24 mouse cellular contexts compared by ENCODE assay signal in the genomic region with DNA sequence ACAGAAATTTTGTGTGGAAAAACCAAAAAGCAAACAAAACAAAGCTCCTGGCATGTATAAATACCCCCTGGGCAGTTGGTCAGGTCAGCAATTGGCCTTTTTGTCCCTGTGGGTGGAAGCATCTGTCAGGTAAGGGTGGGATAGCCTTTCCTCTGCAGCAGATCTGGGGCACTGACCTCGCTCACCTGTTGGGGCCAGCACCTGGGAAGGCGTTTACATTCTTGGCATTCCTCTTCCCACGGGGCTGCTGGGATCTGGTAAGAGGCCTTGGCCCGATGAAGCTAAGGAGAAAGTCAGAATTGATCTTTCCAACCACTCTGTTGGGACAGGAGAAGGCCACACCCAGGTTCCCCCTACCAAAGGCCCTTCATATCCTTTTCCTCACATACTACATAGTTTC. TPM values are rescaled to one million over a fixed set of nuclear protein-coding genes. Genes with fewer than 3 reads are reported as not detected.
DNase-seq lines count a peak whose midpoint lies in the region; ATAC-seq and TF ChIP-seq lines count a peak whose summit lies in the region.
"Had no signal": no experiment of that assay in that cellular context is flagged by ENCODE, and none has a peak within 500 bp of the region (broad histone marks: within the 10 kb centered on the region; RNA-seq: fewer than 3 reads in every experiment).

No protein-coding gene starts in this region.

- no peak for ATAC-seq in forebrain, embryonic 11.5 days (replicated peaks; ENCODE audit: low FRiP score)
- ATAC-seq in midbrain, embryonic 12.5 days (ENCODE audit: low FRiP score, low read depth) = no peak
- ATAC-seq in midbrain, embryonic 15.5 days (replicated peaks) = no peak
- ATAC-seq in midbrain, embryonic 14.5 days (ENCODE audit: low FRiP score, low TSS enrichment) = no peak
- ATAC-seq: intestine, embryonic 15.5 days had no signal

- 37% methylated on average over 4 of the region's 4 CpGs for WGBS in forebrain, embryonic 10.5 days
- WGBS in forebrain, embryonic 11.5 days = 42% methylated on average over 4 of the region's 4 CpGs
- WGBS in liver, adult 2 months = 21% methylated on average over 4 of the region's 4 CpGs
- 47% methylated on average over 4 of the region's 4 CpGs for WGBS in midbrain, embryonic 12.5 days
- 39% methylated on average over 4 of the region's 4 CpGs for WGBS in midbrain, embryonic 15.5 days
- 55% methylated on average over 4 of the region's 4 CpGs for WGBS in midbrain, embryonic 14.5 days

- TF ChIP-seq POLR2A in liver, adult 2 months (IDR thresholded peaks at IDR 0.05; ENCODE audit: extremely low read depth, insufficient read depth, low read length) = no peak

- H3K4me2 ChIP-seq in forebrain, embryonic 11.5 days (ENCODE audit: low read depth, low read length, severe bottlenecking) = no peak overlapping the region
- H3K4me2 ChIP-seq in midbrain, embryonic 12.5 days (replicated peaks) = no peak overlapping the region
- no peak overlapping the region for H3K4me2 ChIP-seq in midbrain, embryonic 15.5 days
- H3K4me2 ChIP-seq in midbrain, embryonic 14.5 days (ENCODE audit: low read length) = no peak overlapping the region
- H3K4me2 ChIP-seq: hindbrain, embryonic 15.5 days; intestine, embryonic 15.5 days; lung, embryonic 14.5 days; stomach, embryonic 15.5 days had no signal

- H3K79me2 ChIP-seq in liver, adult 2 months (ENCODE audit: control insufficient read depth, insufficient read depth, low read length) = peaks cover 40% of the 10 kb centered on the region; the same call in 1 of the 2 replicates

- H3K9ac ChIP-seq in forebrain, embryonic 11.5 days (ENCODE audit: low read length) = no peak overlapping the region
- peak overlapping the region; percentile 41; the same call in 1 of the 2 replicates for H3K9ac ChIP-seq in liver, adult 2 months (ENCODE audit: low read depth, low read length)
- H3K9ac ChIP-seq in midbrain, embryonic 12.5 days (replicated peaks) = no peak overlapping the region
- no peak overlapping the region for H3K9ac ChIP-seq in midbrain, embryonic 15.5 days
- H3K9ac ChIP-seq in midbrain, embryonic 14.5 days (replicated peaks; ENCODE audit: low read length) = no peak overlapping the region
- H3K9ac ChIP-seq: forebrain, embryonic 12.5 days; hindbrain, embryonic 15.5 days; intestine, embryonic 15.5 days; limb, embryonic 15.5 days; lung, embryonic 14.5 days; stomach, embryonic 15.5 days had no signal

- H3K4me1 ChIP-seq in forebrain, embryonic 10.5 days = peaks cover 100% of the 10 kb centered on the region
- H3K4me1 ChIP-seq in forebrain, embryonic 11.5 days (replicated peaks; ENCODE audit: control insufficient read depth, insufficient read depth, low read length) = peaks cover 50% of the 10 kb centered on the region
- H3K4me1 ChIP-seq in liver, adult 2 months (ENCODE audit: control insufficient read depth, insufficient read depth, low read length) = peaks cover 46% of the 10 kb centered on the region
- H3K4me1 ChIP-seq in midbrain, embryonic 12.5 days = peaks cover 85% of the 10 kb centered on the region
- peaks cover 25% of the 10 kb centered on the region for H3K4me1 ChIP-seq in midbrain, embryonic 15.5 days
- peaks cover 46% of the 10 kb centered on the region for H3K4me1 ChIP-seq in midbrain, embryonic 14.5 days (ENCODE audit: control insufficient read depth, insufficient read depth, low read length)

- H3K4me3 ChIP-seq in forebrain, embryonic 10.5 days = no peak overlapping the region
- H3K4me3 ChIP-seq in forebrain, embryonic 11.5 days (ENCODE audit: low read depth, low read length) = no peak overlapping the region
- H3K4me3 ChIP-seq in liver, adult 2 months (ENCODE audit: insufficient read depth, low read depth, low read length) = no peak overlapping the region
- H3K4me3 ChIP-seq in midbrain, embryonic 12.5 days = no peak overlapping the region
- no peak overlapping the region for H3K4me3 ChIP-seq in midbrain, embryonic 15.5 days
- H3K4me3 ChIP-seq in midbrain, embryonic 14.5 days (replicated peaks; ENCODE audit: low read depth, low read length) = no peak overlapping the region
- H3K4me3 ChIP-seq: forebrain, embryonic 12.5 days; gastrocnemius, adult 2 months; hindbrain, embryonic 15.5 days; intestine, embryonic 15.5 days; limb, embryonic 15.5 days; myocyte; stomach, embryonic 15.5 days had no signal

- H3K27ac ChIP-seq in forebrain, embryonic 10.5 days = peak overlapping the region; percentile 92
- no peak overlapping the region for H3K27ac ChIP-seq in forebrain, embryonic 11.5 days (ENCODE audit: low read depth, low read length)
- H3K27ac ChIP-seq in liver, adult 2 months (replicated peaks; ENCODE audit: insufficient read depth, low read depth, low read length) = peak overlapping the region; percentile 99
- peak overlapping the region; percentile 92 for H3K27ac ChIP-seq in midbrain, embryonic 12.5 days (replicated peaks)
- H3K27ac ChIP-seq in midbrain, embryonic 15.5 days = no peak overlapping the region
- H3K27ac ChIP-seq in midbrain, embryonic 14.5 days (replicated peaks; ENCODE audit: low read depth, low read length) = 0 out of 2 replicates have a peak overlapping the region, but pooled peaks have one; percentile 14
- H3K27ac ChIP-seq: hindbrain, embryonic 15.5 days; intestine, embryonic 15.5 days; limb, embryonic 15.5 days; stomach, embryonic 15.5 days had no signal

- H3K9me3 ChIP-seq in forebrain, embryonic 10.5 days = no peaks in the 10 kb centered on the region
- no peaks in the 10 kb centered on the region for H3K9me3 ChIP-seq in forebrain, embryonic 11.5 days (ENCODE audit: control insufficient read depth, low read length)
- H3K9me3 ChIP-seq in midbrain, embryonic 12.5 days = no peaks in the 10 kb centered on the region
- H3K9me3 ChIP-seq in midbrain, embryonic 15.5 days = no peaks in the 10 kb centered on the region
- no peaks in the 10 kb centered on the region for H3K9me3 ChIP-seq in midbrain, embryonic 14.5 days (ENCODE audit: control insufficient read depth, low read length)
- H3K9me3 ChIP-seq: forebrain, embryonic 12.5 days; hindbrain, embryonic 15.5 days; intestine, embryonic 15.5 days; limb, embryonic 15.5 days; stomach, embryonic 15.5 days had no signal

- no peaks in the 10 kb centered on the region for H3K36me3 ChIP-seq in forebrain, embryonic 10.5 days (replicated peaks)
- no peaks in the 10 kb centered on the region for H3K36me3 ChIP-seq in forebrain, embryonic 11.5 days (ENCODE audit: control insufficient read depth, insufficient read depth, low read length)
- no peaks in the 10 kb centered on the region for H3K36me3 ChIP-seq in liver, adult 2 months (ENCODE audit: control insufficient read depth, insufficient read depth, low read length)
- no peaks in the 10 kb centered on the region for H3K36me3 ChIP-seq in midbrain, embryonic 12.5 days
- H3K36me3 ChIP-seq in midbrain, embryonic 15.5 days (replicated peaks) = no peaks in the 10 kb centered on the region
- H3K36me3 ChIP-seq in midbrain, embryonic 14.5 days (ENCODE audit: control insufficient read depth, insufficient read depth, low read length) = no peaks in the 10 kb centered on the region
- H3K36me3 ChIP-seq: forebrain, embryonic 12.5 days; hindbrain, embryonic 15.5 days; intestine, embryonic 15.5 days; limb, embryonic 15.5 days; stomach, embryonic 15.5 days had no signal

- no peak for DNase-seq in forebrain, embryonic 10.5 days (ENCODE audit: extremely low spot score, low spot score)
- no peak for DNase-seq in forebrain, embryonic 11.5 days (ENCODE audit: low spot score)
- peak; percentile 80 for DNase-seq in liver, adult 2 months (ENCODE audit: extremely low read depth, low read depth, low spot score)
- DNase-seq in liver = no peak
- DNase-seq in midbrain, embryonic 14.5 days = no peak
- DNase-seq in cerebellum, postnatal 25 days = no peak
- DNase-seq: adrenal gland, postnatal 10 days; cerebellum, adult 2 months; gastrocnemius, adult 2 months; layer of hippocampus, adult 9-11 months; left cerebral cortex, postnatal 4 days; lung, embryonic 14.5 days; lung, postnatal 4 days; right cerebral cortex, adult 18-20 months; right cerebral cortex, postnatal 4 days; thymus, postnatal 25 days had no signal

- no peak for TF ChIP-seq CTCF in liver, adult 2 months (IDR thresholded peaks at IDR 0.05; ENCODE audit: low read depth, low read length)

- peaks cover 78% of the 10 kb centered on the region for H3K27me3 ChIP-seq in forebrain, embryonic 10.5 days (ENCODE audit: poor library complexity, severe bottlenecking)
- peaks cover 2% of the 10 kb centered on the region; the same call in 1 of the 2 replicates for H3K27me3 ChIP-seq in forebrain, embryonic 11.5 days (ENCODE audit: control insufficient read depth, insufficient read depth, low read length)
- H3K27me3 ChIP-seq in liver, adult 2 months (ENCODE audit: control insufficient read depth, insufficient read depth, low read length) = no peaks in the 10 kb centered on the region
- H3K27me3 ChIP-seq in midbrain, embryonic 12.5 days = peaks cover 4% of the 10 kb centered on the region
- no peaks in the 10 kb centered on the region for H3K27me3 ChIP-seq in midbrain, embryonic 15.5 days (replicated peaks)
- H3K27me3 ChIP-seq in midbrain, embryonic 14.5 days (ENCODE audit: control insufficient read depth, insufficient read depth, low read length) = no peaks in the 10 kb centered on the region

RNA-seq across cellular contexts. Expression of gene Slc45a3, which starts 7.1 kb away (rescaled TPM):
- polyA plus RNA-seq in forebrain, embryonic 10.5 days (2016; fragmentation: Nextera tagmentation; extraction: Ambion mirVana) = 9.0 and 9.3 TPM in 2 replicates
- 8.4 and 9.4 TPM in 2 replicates for polyA plus RNA-seq in forebrain, embryonic 11.5 days (2014; fragmentation: Nextera tagmentation; extraction: Ambion mirVana)
- 10.0 and 10.3 TPM in 2 replicates for total RNA-seq in liver, adult 2 months (2014; rRNA removed)
- 28.0 and 39.8 TPM in 2 replicates for polyA plus RNA-seq in liver, adult 2 months (2012; rRNA removed)
- 27.4 and 30.2 TPM in 2 replicates for polyA plus RNA-seq in midbrain, embryonic 12.5 days (2016; fragmentation: Nextera tagmentation; extraction: Ambion mirVana)
- 1.9 and 3.5 TPM in 2 replicates for polyA plus RNA-seq in midbrain, embryonic 15.5 days (2015; fragmentation: Nextera tagmentation; extraction: Ambion mirVana)
- polyA plus RNA-seq in midbrain, embryonic 14.5 days (2014; fragmentation: Nextera tagmentation; extraction: Ambion mirVana) = 2.6 and 6.4 TPM in 2 replicates

RNA-seq across cellular contexts. Expression of gene Elk4, which starts 37.6 kb away (rescaled TPM):
- 12.0 and 13.8 TPM in 2 replicates for polyA plus RNA-seq in forebrain, embryonic 10.5 days (2016; fragmentation: Nextera tagmentation; extraction: Ambion mirVana)
- 19.8 and 20.3 TPM in 2 replicates for polyA plus RNA-seq in forebrain, embryonic 11.5 days (2014; fragmentation: Nextera tagmentation; extraction: Ambion mirVana)
- 39.4 and 42.1 TPM in 2 replicates for total RNA-seq in liver, adult 2 months (2014; rRNA removed)
- 17.2 and 23.3 TPM in 2 replicates for polyA plus RNA-seq in liver, adult 2 months (2012; rRNA removed)
- polyA plus RNA-seq in midbrain, embryonic 12.5 days (2016; fragmentation: Nextera tagmentation; extraction: Ambion mirVana) = 18.9 and 19.9 TPM in 2 replicates
- 12.7 and 13.1 TPM in 2 replicates for polyA plus RNA-seq in midbrain, embryonic 15.5 days (2015; fragmentation: Nextera tagmentation; extraction: Ambion mirVana)
- polyA plus RNA-seq in midbrain, embryonic 14.5 days (2014; fragmentation: Nextera tagmentation; extraction: Ambion mirVana) = 14.4 and 17.1 TPM in 2 replicates

RNA-seq across cellular contexts. Expression of gene Nucks1, which starts 59.5 kb away (rescaled TPM):
- polyA plus RNA-seq in forebrain, embryonic 10.5 days (2016; fragmentation: Nextera tagmentation; extraction: Ambion mirVana) = 120 and 122 TPM in 2 replicates
- polyA plus RNA-seq in forebrain, embryonic 11.5 days (2014; fragmentation: Nextera tagmentation; extraction: Ambion mirVana) = 69.7 and 69.9 TPM in 2 replicates
- 46.1 and 52.5 TPM in 2 replicates for total RNA-seq in liver, adult 2 months (2014; rRNA removed)
- 5.1 and 6.0 TPM in 2 replicates for polyA plus RNA-seq in liver, adult 2 months (2012; rRNA removed)
- polyA plus RNA-seq in midbrain, embryonic 12.5 days (2016; fragmentation: Nextera tagmentation; extraction: Ambion mirVana) = 102 and 118 TPM in 2 replicates
- polyA plus RNA-seq in midbrain, embryonic 15.5 days (2015; fragmentation: Nextera tagmentation; extraction: Ambion mirVana) = 44.9 and 49.2 TPM in 2 replicates
- 39.6 and 59.8 TPM in 2 replicates for polyA plus RNA-seq in midbrain, embryonic 14.5 days (2014; fragmentation: Nextera tagmentation; extraction: Ambion mirVana)

Comparison
In these comparisons a context has a peak if more than half of its experiments do, and no peak if none do; other contexts are left out.
1. H3K27ac ChIP-seq: peak in forebrain, embryonic 10.5 days (single experiment), liver, adult 2 months (single experiment), midbrain, embryonic 12.5 days (single experiment) and midbrain, embryonic 14.5 days (single experiment); none in forebrain, embryonic 11.5 days (single experiment) and midbrain, embryonic 15.5 days (single experiment).